Mouse (Mus musculus) forebrain, embryonic 14.5 days (tissue): ENCODE measurements around the gene Sntg2. TPM values are rescaled to one million over a fixed set of nuclear protein-coding genes. Genes with fewer than 3 reads are reported as not detected.

Experiments used
- ATAC-seq: fragments of 200-750 bp; cut with Nextera tagmentation; 2 replicates; pipeline ENCODE4 v1.8.0; 2017; ENCODE audit warnings: mild to moderate bottlenecking, moderate library complexity
- DNase-seq: peaks from one replicate; pipeline ENCODE4 v3.0.0-alpha.2; 2015; ENCODE audit warnings: low spot score
- H3K27ac ChIP-seq: fragments of 300-500 bp; sonication (generic); 2 replicates; pipeline ENCODE4 v1.5.1; 2014; ENCODE audit warnings: low read depth, mild to moderate bottlenecking, control low read depth, low read length, moderate library complexity
- H3K27me3 ChIP-seq: fragments of 300-500 bp; sonication (generic); replicated peaks from 2 replicates; pipeline ENCODE4 v1.6.1; 2014; ENCODE audit warnings: low read length, control low read depth, mixed read lengths; ENCODE audit not compliant: control insufficient read depth, insufficient read depth
- H3K36me3 ChIP-seq: fragments of 300-500 bp; sonication (generic); 2 replicates; pipeline ENCODE4 v1.6.1; 2014; ENCODE audit warnings: low read length, control low read depth; ENCODE audit not compliant: control insufficient read depth, insufficient read depth
- H3K4me1 ChIP-seq: fragments of 300-500 bp; sonication (generic); 2 replicates; pipeline ENCODE4 v1.6.1; 2014; ENCODE audit warnings: antibody characterized with exemption, low read length, control low read depth; ENCODE audit not compliant: control insufficient read depth, insufficient read depth
- H3K4me2 ChIP-seq: fragments of 300-500 bp; sonication (generic); 2 replicates; pipeline ENCODE4 v1.6.1; 2014; ENCODE audit warnings: mild to moderate bottlenecking, control low read depth, low read length
- H3K4me3 ChIP-seq: fragments of 300-500 bp; sonication (generic); 2 replicates; pipeline ENCODE4 v1.5.1; 2014; ENCODE audit warnings: low read depth, low read length, control low read depth
- H3K9ac ChIP-seq: fragments of 300-500 bp; sonication (generic); 2 replicates; pipeline ENCODE4 v1.6.1; 2014; ENCODE audit warnings: mild to moderate bottlenecking, low read length, control low read depth, moderate library complexity
- H3K9me3 ChIP-seq: fragments of 300-500 bp; sonication (generic); replicated peaks from 2 replicates; pipeline ENCODE4 v1.6.1; 2016; ENCODE audit warnings: low read length, control low read depth, mixed read lengths; ENCODE audit not compliant: control insufficient read depth
- WGBS: fragments of 180-500 bp; shearing (Covaris S2); extraction: QIAGEN DNeasy Blood & Tissue Kit; methylation state at CpG from one replicate; pipeline ENCODE4 v1.1.7; 2014; 5-methylcytosine and 5-hydroxymethylcytosine counted together
- polyA plus RNA-seq: library from polyadenylated mRNA; unstranded; fragments of >200 nt; fragmentation: Nextera tagmentation; extraction: Ambion mirVana; gene quantifications from 2 replicates; pipeline ENCODE4 v1.2.1, GENCODE M21; 2014

Sntg2 gene
- polyA plus RNA-seq, 1 experiment from 2014 or later: 1.5 TPM

GRCm38 (mm10) chr12:30362306-30362705 lies 10.9 kb downstream of the Sntg2 start:
- Histone ChIP-seq H3K9me3 (no peaks in the 10 kb centered on the region), H3K9ac (no peak overlapping the region), H3K4me2 (no peak overlapping the region), H3K4me1 (no peaks in the 10 kb centered on the region), H3K27me3 (no peaks in the 10 kb centered on the region), H3K4me3 (no peak overlapping the region), H3K36me3 (no peaks in the 10 kb centered on the region), H3K27ac (no peak overlapping the region)
- ATAC-seq (no peak), DNase-seq (no peak)
- 82% methylated on average over 2 of the region's 2 CpGs for WGBS

- Histone ChIP-seq H3K4me3 (no peak overlapping the region), H3K9ac (no peak overlapping the region), H3K27me3 (no peaks in the 10 kb centered on the region), H3K9me3 (no peaks in the 10 kb centered on the region), H3K36me3 (no peaks in the 10 kb centered on the region), H3K4me2 (no peak overlapping the region), H3K4me1 (no peaks in the 10 kb centered on the region), H3K27ac (no peak overlapping the region)
- DNase-seq (no peak), ATAC-seq (no peak)
- 60% methylated on average over 6 of the region's 6 CpGs for WGBS
Measured at GRCm38 (mm10) chr12:30357666-30358065, 15.5 kb downstream of the Sntg2 start.

- DNase-seq: no peak
- WGBS: 74% methylated on average over 2 of the region's 2 CpGs
- Histone ChIP-seq H3K36me3 (no peaks in the 10 kb centered on the region), H3K27ac (no peak overlapping the region), H3K9ac (no peak overlapping the region), H3K27me3 (no peaks in the 10 kb centered on the region), H3K4me3 (no peak overlapping the region), H3K9me3 (no peaks in the 10 kb centered on the region), H3K4me1 (no peaks in the 10 kb centered on the region), H3K4me2 (no peak overlapping the region)
- ATAC-seq: no peak
Measured at GRCm38 (mm10) chr12:30352393-30352792, 20.8 kb downstream of the Sntg2 start.

- Histone ChIP-seq H3K4me1 (no peaks in the 10 kb centered on the region), H3K4me3 (no peak overlapping the region), H3K27me3 (no peaks in the 10 kb centered on the region), H3K9me3 (no peaks in the 10 kb centered on the region), H3K27ac (no peak overlapping the region), H3K4me2 (no peak overlapping the region), H3K9ac (no peak overlapping the region), H3K36me3 (no peaks in the 10 kb centered on the region)
- WGBS: 79% methylated on average over 1 of the region's 1 CpGs
- ATAC-seq: no peak
- no peak for DNase-seq
Measured at GRCm38 (mm10) chr12:30348036-30348435, 25.1 kb downstream of the Sntg2 start.

DNA sequence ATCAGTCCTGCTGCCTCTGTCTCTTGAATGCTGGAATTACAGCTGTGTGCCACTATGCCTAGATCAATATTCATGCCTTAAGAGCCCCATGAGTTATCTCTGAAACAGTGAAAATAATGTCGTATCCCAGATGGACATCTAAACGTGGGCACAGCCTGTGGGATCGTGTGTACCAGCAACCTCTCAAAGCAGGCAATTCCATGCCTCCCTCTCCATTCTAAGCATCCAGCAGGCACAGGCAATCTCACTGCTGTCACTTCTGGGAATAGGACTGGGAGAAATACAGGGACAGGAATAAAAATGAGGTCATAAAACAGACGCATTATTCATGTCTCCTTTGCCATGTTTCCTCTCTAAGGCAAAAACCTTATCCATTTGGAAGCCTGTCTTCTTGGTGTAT lies 25.9 kb downstream of the Sntg2 start:
- H3K27me3 ChIP-seq: no peaks in the 10 kb centered on the region
- DNase-seq (no peak), ATAC-seq (no peak)
- no peak overlapping the region for H3K4me3 ChIP-seq
- H3K9ac ChIP-seq: no peak overlapping the region
- no peaks in the 10 kb centered on the region for H3K36me3 ChIP-seq
- no peaks in the 10 kb centered on the region for H3K4me1 ChIP-seq
- H3K4me2 ChIP-seq: no peak overlapping the region
- WGBS: 84% methylated on average over 4 of the region's 4 CpGs
- no peak overlapping the region for H3K27ac ChIP-seq
- H3K9me3 ChIP-seq: no peaks in the 10 kb centered on the region

DNA sequence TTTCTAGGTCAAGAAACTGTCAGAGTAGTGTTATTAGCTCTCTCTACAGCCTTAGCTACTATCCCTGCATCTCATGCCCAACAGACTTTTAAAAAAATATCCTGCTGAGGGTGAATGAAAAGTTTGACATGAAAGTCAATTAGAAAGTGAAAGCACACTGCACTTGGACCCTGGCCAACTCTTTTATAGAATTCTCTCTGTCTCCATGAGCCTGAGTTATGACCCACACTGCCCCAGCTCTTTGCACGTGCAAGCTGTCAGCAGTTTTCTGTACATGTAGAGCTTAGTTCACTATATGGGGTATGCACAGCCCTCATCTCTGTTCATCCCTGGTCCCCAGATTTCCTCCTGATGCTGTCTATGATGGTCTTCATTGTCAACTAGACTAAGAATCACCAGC lies 28.4 kb downstream of the Sntg2 start:
- H3K4me2 ChIP-seq: no peak overlapping the region
- no peaks in the 10 kb centered on the region for H3K4me1 ChIP-seq
- H3K4me3 ChIP-seq: no peak overlapping the region
- 42% methylated on average over 1 of the region's 1 CpGs for WGBS
- H3K9ac ChIP-seq: no peak overlapping the region
- H3K9me3 ChIP-seq: no peaks in the 10 kb centered on the region
- H3K36me3 ChIP-seq: no peaks in the 10 kb centered on the region
- peak; percentile 8 for DNase-seq
- no peak for ATAC-seq
- H3K27me3 ChIP-seq: no peaks in the 10 kb centered on the region
- no peak overlapping the region for H3K27ac ChIP-seq

DNA sequence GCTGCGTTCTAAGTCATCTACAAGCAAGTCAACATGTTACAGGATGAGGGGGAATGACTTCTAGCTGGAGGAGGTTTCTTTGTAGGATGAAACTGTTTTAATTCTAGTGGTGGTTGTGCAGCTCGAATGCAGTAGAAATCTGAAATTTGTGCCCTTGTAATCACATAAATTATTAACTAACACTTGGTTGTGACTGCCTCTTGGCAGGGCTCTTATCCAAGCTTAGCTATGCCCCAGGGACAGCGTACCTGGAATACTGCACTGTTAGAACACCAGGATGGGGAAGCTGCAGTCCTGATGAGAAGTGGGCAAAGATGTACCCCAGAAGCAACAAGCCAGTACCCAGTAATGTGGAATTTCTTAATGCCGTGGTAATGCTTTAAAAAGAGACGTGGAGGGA lies 36.9 kb downstream of the Sntg2 start:
- 91% methylated on average over 5 of the region's 5 CpGs for WGBS
- no peaks in the 10 kb centered on the region for H3K9me3 ChIP-seq
- ATAC-seq: no peak

GRCm38 (mm10) chr12:30334502-30334901 lies 38.7 kb downstream of the Sntg2 start:
- Histone ChIP-seq H3K4me1 (no peaks in the 10 kb centered on the region), H3K36me3 (no peaks in the 10 kb centered on the region), H3K27ac (no peak overlapping the region), H3K27me3 (no peaks in the 10 kb centered on the region), H3K9me3 (no peaks in the 10 kb centered on the region), H3K4me2 (no peak overlapping the region), H3K4me3 (no peak overlapping the region), H3K9ac (no peak overlapping the region)
- DNase-seq (no peak), ATAC-seq (no peak)
- WGBS: 88% methylated on average over 2 of the region's 2 CpGs

More for the DNA sequence above, 36.9 kb downstream of the Sntg2 start:
- H3K27ac ChIP-seq: no peak overlapping the region
- H3K27me3 ChIP-seq: no peaks in the 10 kb centered on the region
- no peak for DNase-seq
- H3K4me1 ChIP-seq: no peaks in the 10 kb centered on the region
- H3K4me3 ChIP-seq: no peak overlapping the region
- H3K36me3 ChIP-seq: no peaks in the 10 kb centered on the region
- H3K4me2 ChIP-seq: no peak overlapping the region
- no peak overlapping the region for H3K9ac ChIP-seq

DNA sequence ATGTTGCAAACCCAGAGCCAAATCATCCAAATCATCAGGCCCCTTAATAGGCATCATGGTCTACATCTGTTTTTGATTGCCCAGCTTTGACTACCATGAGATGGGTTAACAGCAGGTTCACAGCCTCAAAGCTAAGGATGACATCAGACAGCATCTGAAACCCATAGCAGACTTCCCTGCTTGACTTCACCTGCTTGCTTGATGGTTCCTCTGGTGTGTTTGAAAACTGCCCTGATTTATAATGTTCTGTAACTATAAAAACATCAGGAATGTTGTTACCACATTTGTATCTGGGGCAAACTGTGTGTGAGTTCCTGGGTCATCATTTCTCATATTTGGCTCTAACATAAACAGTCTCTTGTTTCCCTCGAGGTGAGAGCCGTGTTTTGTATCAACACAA lies 55.2 kb downstream of the Sntg2 start:
- Histone ChIP-seq H3K9me3 (no peaks in the 10 kb centered on the region), H3K9ac (no peak overlapping the region), H3K4me1 (no peaks in the 10 kb centered on the region), H3K27me3 (no peaks in the 10 kb centered on the region), H3K36me3 (no peaks in the 10 kb centered on the region), H3K27ac (no peak overlapping the region), H3K4me3 (no peak overlapping the region), H3K4me2 (no peak overlapping the region)
- ATAC-seq: no peak
- 76% methylated on average over 2 of the region's 2 CpGs for WGBS
- DNase-seq: no peak
